Mouse (Mus musculus): Measurements from ENCODE around the gene Adam1a. TPM values are rescaled to one million over a fixed set of nuclear protein-coding genes. Genes with fewer than 3 reads are reported as not detected.

The Adam1a gene
- total and polyA plus RNA-seq, 3 experiments, result 1.0 to 1.9 TPM; not detected in 1

DNA sequence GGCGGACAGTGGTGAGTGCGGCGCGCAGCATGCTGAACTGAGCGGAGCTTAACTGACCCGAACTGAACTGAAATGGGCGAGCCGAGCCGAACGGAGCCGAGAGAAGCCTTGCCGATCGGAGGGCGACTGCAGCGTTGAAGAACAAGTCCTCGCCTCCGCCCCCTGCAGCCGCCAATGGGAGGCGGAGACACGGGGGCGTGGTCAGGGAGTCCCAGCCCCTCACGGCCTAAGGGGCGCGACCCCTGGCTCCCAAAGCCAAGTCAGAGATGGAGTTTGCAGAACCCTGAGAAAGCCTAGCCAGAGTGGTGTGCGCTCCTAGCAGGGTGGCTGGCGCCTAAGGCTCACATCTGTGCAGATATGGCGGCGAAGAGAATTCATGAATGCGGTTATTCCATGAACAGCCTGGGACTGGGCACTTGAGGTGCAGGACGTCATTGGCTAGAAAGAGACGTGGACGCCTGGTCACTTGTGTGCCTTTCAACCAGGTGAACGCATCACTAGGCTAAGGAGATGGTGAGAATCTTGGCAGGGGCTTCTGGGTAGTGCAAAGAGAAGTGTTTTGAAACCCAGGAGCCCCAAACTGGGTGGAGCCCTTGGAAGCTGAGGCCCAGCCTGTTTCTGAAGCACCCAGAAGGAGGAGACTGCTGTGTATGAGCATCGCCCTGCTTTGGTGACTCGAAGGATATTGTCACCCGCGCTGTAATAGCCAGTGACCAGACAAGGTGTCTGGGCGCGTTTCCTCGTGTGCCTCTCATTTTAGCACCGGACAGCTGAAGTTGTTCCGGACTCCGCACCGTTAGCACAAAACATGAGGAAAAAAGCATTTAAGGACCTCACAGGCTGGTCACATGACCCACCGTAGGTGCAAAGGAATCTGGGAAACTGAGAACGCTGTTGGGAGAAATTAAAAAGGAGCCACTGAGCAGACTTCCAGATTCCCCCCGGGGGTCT is 48.4 kb upstream of the Adam1a start, which contains the start of gene Aldh2 (continued):
- 0 out of 2 replicates have a peak, but pooled peaks have one; percentile 23 for TF ChIP-seq CHD1 (IDR thresholded peaks at IDR 0.05; ENCODE audit: low read depth, low read length)
- no peak for TF ChIP-seq KAT2A (conservative IDR thresholded peaks at IDR 0.05; ENCODE audit: low read depth, low read length)
- TF ChIP-seq POLR2A (IDR thresholded peaks at IDR 0.05; ENCODE audit: control insufficient read depth in 1 of 2, insufficient read depth in 1 of 2, low read depth in 1 of 2, low read length in 2 of 2, poor library complexity in 1 of 2), result peak; percentile 47 to 54
- TF ChIP-seq MAZ (IDR thresholded peaks at IDR 0.05; ENCODE audit: low read depth, low read length), result 0 out of 2 replicates have a peak, but pooled peaks have one; percentile 57
- peak; percentile 51; the same call in 1 of the 2 replicates for TF ChIP-seq POLR2AphosphoS2 (IDR thresholded peaks at IDR 0.05; ENCODE audit: low read length)

DNA sequence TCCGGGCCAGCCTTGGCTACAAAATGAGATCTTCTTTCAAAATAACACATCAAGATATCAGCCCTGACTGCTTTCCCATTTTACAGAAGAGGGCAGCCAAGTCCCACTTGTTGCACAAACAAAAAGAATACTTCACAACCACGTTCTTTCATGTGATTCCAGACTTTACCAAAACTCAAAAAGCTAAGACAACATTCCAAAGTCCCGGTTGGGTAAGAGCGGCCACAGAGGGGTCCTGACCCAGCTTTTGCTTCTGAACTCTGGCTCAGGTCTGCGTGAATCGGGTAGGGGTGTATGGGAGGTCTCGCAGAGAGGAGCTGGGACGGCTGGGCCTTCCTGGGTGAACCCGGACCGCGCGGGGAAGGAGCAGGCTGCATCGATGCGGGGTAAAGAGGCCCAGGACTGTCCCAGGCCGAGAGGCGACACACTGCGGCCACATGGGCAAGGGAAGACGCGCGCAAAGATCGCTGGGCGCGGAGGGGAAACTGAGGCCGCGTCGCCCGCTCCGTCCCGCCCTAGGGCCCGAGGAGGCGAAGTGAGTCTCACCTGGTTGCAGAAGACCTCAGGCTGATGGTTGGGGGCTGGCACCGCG is 47.6 kb upstream of the Adam1a start:
- Histone ChIP-seq H3K27me3 (ENCODE audit: control insufficient read depth in 1 of 2, insufficient read depth in 2 of 2, low read length in 2 of 2) (no peaks in the 10 kb centered on the region), H3K79me2 (ENCODE audit: control insufficient read depth, insufficient read depth, low read length, poor library complexity) (peaks cover 9% of the 10 kb centered on the region), H3K4me1 (ENCODE audit: control insufficient read depth in 1 of 2, insufficient read depth in 2 of 2, low read length in 2 of 2) (peaks cover 21 to 42% of the 10 kb centered on the region in 2 experiments), H3K9ac (ENCODE audit: control insufficient read depth, low read depth, low read length, poor library complexity, severe bottlenecking) (peak overlapping the region; percentile 71), H3K4me3 (ENCODE audit: control insufficient read depth in 1 of 2, insufficient read depth in 1 of 2, low read depth in 2 of 2, low read length in 2 of 2) (peak overlapping the region; percentile 71 to 83), H3K9me3 (replicated peaks; ENCODE audit: insufficient read depth, low read length) (no peaks in the 10 kb centered on the region), H3K27ac (ENCODE audit: control insufficient read depth, low read depth, low read length) (peak overlapping the region; percentile 9), H3K36me3 (ENCODE audit: control insufficient read depth in 1 of 2, insufficient read depth in 2 of 2, low read length in 2 of 2) (peaks cover 0 to 37% of the 10 kb centered on the region in 2 experiments; a peak in 2 of 4 replicates)
- DNase-seq (ENCODE audit: low read depth, low spot score), result no peak
- TF ChIP-seq USF1 (IDR thresholded peaks at IDR 0.05; ENCODE audit: low read depth, low read length) (0 out of 2 replicates have a peak, but pooled peaks have one; percentile 9), UBTF (IDR thresholded peaks at IDR 0.05; ENCODE audit: borderline replicate concordance, insufficient read depth, low read depth, low read length) (no peak)

DNA sequence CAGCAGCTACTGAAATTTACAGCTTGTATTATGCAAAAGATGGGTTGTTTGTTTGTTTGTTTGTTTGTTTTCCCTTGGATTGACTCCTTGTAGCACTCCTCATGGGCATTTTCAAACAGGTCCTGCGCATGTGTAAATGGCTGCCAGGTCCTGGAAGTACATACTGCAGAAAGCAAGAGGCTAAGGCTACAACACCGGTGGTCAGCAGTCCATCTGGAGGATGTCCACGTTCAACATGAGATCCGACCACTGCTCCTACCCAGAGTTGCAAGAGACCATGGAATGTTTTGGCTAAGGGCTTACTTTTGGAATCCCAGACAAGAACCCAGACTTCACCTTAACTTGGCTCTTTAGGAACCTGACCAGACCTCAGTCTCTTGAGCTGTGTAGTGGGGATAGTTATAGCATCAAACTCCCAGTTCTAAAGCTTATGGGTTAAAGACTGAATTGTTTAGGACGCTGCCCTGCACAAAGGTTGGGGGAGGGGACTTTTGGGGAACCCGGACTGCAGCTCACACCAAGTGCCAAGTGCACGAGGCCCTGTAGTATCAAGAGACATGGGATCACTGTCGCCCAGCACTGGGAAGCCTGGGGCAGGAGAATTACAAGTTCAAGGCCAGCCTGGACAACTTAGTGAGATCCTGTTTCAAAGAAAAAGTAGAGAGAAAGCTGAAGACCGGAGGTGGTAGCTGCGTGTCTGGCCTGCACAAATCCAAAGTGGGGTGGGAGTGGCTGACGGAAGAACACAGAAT is 47.0 kb upstream of the Adam1a start:
- Histone ChIP-seq H3K27me3 (ENCODE audit: control insufficient read depth in 1 of 2, insufficient read depth in 2 of 2, low read length in 2 of 2) (no peaks in the 10 kb centered on the region), H3K79me2 (ENCODE audit: control insufficient read depth, insufficient read depth, low read length, poor library complexity) (peaks cover 13% of the 10 kb centered on the region), H3K9ac (ENCODE audit: control insufficient read depth, low read depth, low read length, poor library complexity, severe bottlenecking) (peak overlapping the region; percentile 71), H3K4me3 (ENCODE audit: control insufficient read depth in 1 of 2, insufficient read depth in 1 of 2, low read depth in 2 of 2, low read length in 2 of 2) (peak overlapping the region; percentile 71 to 83), H3K36me3 (ENCODE audit: control insufficient read depth in 1 of 2, insufficient read depth in 2 of 2, low read length in 2 of 2) (peaks cover 0 to 35% of the 10 kb centered on the region in 2 experiments; a peak in 2 of 4 replicates), H3K9me3 (replicated peaks; ENCODE audit: insufficient read depth, low read length) (no peaks in the 10 kb centered on the region), H3K27ac (ENCODE audit: control insufficient read depth, low read depth, low read length) (no peak overlapping the region), H3K4me1 (ENCODE audit: control insufficient read depth in 1 of 2, insufficient read depth in 2 of 2, low read length in 2 of 2) (peaks cover 16 to 39% of the 10 kb centered on the region in 2 experiments)
- no peak for TF ChIP-seq POLR2AphosphoS2 (IDR thresholded peaks at IDR 0.05; ENCODE audit: low read length)
- TF ChIP-seq EP300 (IDR thresholded peaks at IDR 0.05; ENCODE audit: low read depth in 1 of 2, low read length in 2 of 2), result no peak
- TF ChIP-seq CHD2 (IDR thresholded peaks at IDR 0.05; ENCODE audit: low read length), result peak; percentile 29; the same call in 1 of the 2 replicates
- TF ChIP-seq SIN3A (IDR thresholded peaks at IDR 0.05; ENCODE audit: low read length), result peak; percentile 55; the same call in 1 of the 2 replicates
- no peak for TF ChIP-seq CHD1 (IDR thresholded peaks at IDR 0.05; ENCODE audit: low read depth, low read length)
- no peak for TF ChIP-seq ZKSCAN1 (IDR thresholded peaks at IDR 0.05; ENCODE audit: low read depth, low read length)
- no peak for TF ChIP-seq MYB (IDR thresholded peaks at IDR 0.05; ENCODE audit: low read depth, low read length)
- no peak for TF ChIP-seq POLR2AphosphoS5 (IDR thresholded peaks at IDR 0.05; ENCODE audit: borderline replicate concordance, low read depth, low read length)
- TF ChIP-seq ZMIZ1 (IDR thresholded peaks at IDR 0.05; ENCODE audit: low read depth, low read length), result no peak
- DNase-seq (ENCODE audit: low read depth, low spot score), result peak; percentile 40

Measured in MEL (cell line).